Mouse (Mus musculus) ES-E14 (cell line): ENCODE measurements at regions not wholly inside any gene's neighbourhood (a gene's known extent, or its start where the extent isn't known, plus 50 kb on each side); places are given as distances from the start of the nearest gene placed in this dataset.

Experiments used
- DNase-seq: peaks from one replicate; pipeline ENCODE4 v3.0.0-alpha.2; 2013; ENCODE audit warnings: low read depth, low spot score
- H3K27ac ChIP-seq: 2 replicates; pipeline ENCODE4 v1.5.1; 2012; ENCODE audit warnings: low read depth, mild to moderate bottlenecking, low read length, moderate library complexity, mixed read lengths; ENCODE audit not compliant: poor library complexity, insufficient read depth, severe bottlenecking
- H3K36me3 ChIP-seq: 2 replicates; pipeline ENCODE4 v1.6.1; 2012; ENCODE audit warnings: mild to moderate bottlenecking, low read length, moderate library complexity, mixed read lengths; ENCODE audit not compliant: control insufficient read depth, poor library complexity, insufficient read depth, severe bottlenecking
- H3K4me1 ChIP-seq, 2 experiments: fragments of 150-350 bp in 1 of 2; sonication (generic) in 1 of 2; 2 replicates each; pipeline ENCODE4 v1.6.1; 2012; ENCODE audit warnings: low read length in 2 of 2, mild to moderate bottlenecking in 1 of 2, mixed read lengths in 1 of 2; ENCODE audit not compliant: control insufficient read depth in 2 of 2, insufficient read depth in 2 of 2, poor library complexity in 1 of 2
- H3K4me3 ChIP-seq, 2 experiments: fragments of 150-350 bp in 1 of 2; sonication (generic) in 1 of 2; 2 replicates each; pipeline ENCODE4 v1.5.1; 2012; ENCODE audit warnings: low read length in 2 of 2, low read depth in 1 of 2, mild to moderate bottlenecking in 1 of 2, mixed read lengths in 1 of 2; ENCODE audit not compliant: insufficient read depth in 1 of 2, poor library complexity in 1 of 2, severe bottlenecking in 1 of 2
- H3K9ac ChIP-seq: 2 replicates; pipeline ENCODE4 v1.6.1; 2012; ENCODE audit warnings: low read depth, mild to moderate bottlenecking, low read length, mixed read lengths; ENCODE audit not compliant: poor library complexity, insufficient read depth, severe bottlenecking
- H3K9me3 ChIP-seq: fragments of 150-350 bp; sonication (generic); 2 replicates; pipeline ENCODE4 v1.6.1; 2012; ENCODE audit warnings: low read depth, mild to moderate bottlenecking, low read length; ENCODE audit not compliant: control insufficient read depth, insufficient read depth
- CHD2 ChIP-seq: IDR thresholded peaks from 2 replicates; pipeline ENCODE4 v1.6.1; 2014; ENCODE audit warnings: mild to moderate bottlenecking, low read depth, low read length, inconsistent platforms
- HCFC1 ChIP-seq: IDR thresholded peaks from 2 replicates; pipeline ENCODE4 v1.6.1; 2012; ENCODE audit warnings: low read length, inconsistent platforms, borderline replicate concordance; ENCODE audit not compliant: insufficient read depth
- MAFK ChIP-seq: IDR thresholded peaks from 2 replicates; pipeline ENCODE4 v1.6.1; 2014; ENCODE audit warnings: mild to moderate bottlenecking, low read depth, low read length, inconsistent platforms; ENCODE audit not compliant: insufficient read depth
- ZC3H11A ChIP-seq: IDR thresholded peaks from 2 replicates; pipeline ENCODE4 v1.6.1; 2012; ENCODE audit warnings: low read depth, mild to moderate bottlenecking, inconsistent platforms, low read length, borderline replicate concordance
- ZNF384 ChIP-seq: IDR thresholded peaks from 2 replicates; pipeline ENCODE4 v1.6.1; 2012; ENCODE audit warnings: low read depth, low read length, inconsistent platforms
- in situ Hi-C, 2 experiments: fragments of 600-800 bp; cut with MboI; formaldehyde crosslinking; loops; one replicate each; pipeline ENCODE4 v1.15.1; 2025; ENCODE audit warnings: low sequenced_read_pairs in 2 of 2, inconsistent platforms in 1 of 2; ENCODE audit not compliant: unreplicated experiment in 2 of 2

DNA sequence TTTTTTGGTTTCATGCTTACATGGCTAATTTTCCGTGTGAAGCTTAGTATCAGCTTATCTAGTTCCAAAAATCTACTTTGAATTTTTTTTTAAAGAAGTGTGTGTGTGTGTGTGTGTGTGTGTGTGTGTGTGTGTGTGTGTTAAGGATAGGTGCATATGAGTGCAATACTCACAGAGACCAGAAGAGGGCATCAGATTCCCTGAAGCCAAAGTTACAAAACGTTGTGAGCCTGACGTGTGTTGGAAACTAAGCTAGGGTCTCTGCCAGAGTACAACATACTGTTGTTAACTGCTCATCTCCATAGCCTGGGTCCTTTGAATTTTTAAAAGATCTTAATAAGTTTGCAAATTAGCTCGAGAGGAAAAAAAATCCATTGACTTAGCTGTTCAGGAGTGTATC lies 133.5 kb upstream of the Pitx1 start:
- Histone ChIP-seq H3K36me3 (no peaks in the 10 kb centered on the region), H3K4me3 (no peak overlapping the region), H3K4me1 (no peaks in the 10 kb centered on the region), H3K27ac (no peak overlapping the region), H3K9me3 (no peaks in the 10 kb centered on the region), H3K9ac (no peak overlapping the region)
- no peak for TF ChIP-seq HCFC1
- DNase-seq, result no peak
- in situ Hi-C loops, result no loop called here

GRCm38 (mm10) chr13:55967151-55967550 lies 131.2 kb upstream of the Pitx1 start:
- in situ Hi-C loops, result no loop called here
- no peaks in the 10 kb centered on the region for H3K4me1 ChIP-seq
- no peak for TF ChIP-seq CHD2
- TF ChIP-seq ZC3H11A, result no peak
- TF ChIP-seq ZNF384, result no peak
- TF ChIP-seq HCFC1, result no peak
- no peak for TF ChIP-seq MAFK

DNA sequence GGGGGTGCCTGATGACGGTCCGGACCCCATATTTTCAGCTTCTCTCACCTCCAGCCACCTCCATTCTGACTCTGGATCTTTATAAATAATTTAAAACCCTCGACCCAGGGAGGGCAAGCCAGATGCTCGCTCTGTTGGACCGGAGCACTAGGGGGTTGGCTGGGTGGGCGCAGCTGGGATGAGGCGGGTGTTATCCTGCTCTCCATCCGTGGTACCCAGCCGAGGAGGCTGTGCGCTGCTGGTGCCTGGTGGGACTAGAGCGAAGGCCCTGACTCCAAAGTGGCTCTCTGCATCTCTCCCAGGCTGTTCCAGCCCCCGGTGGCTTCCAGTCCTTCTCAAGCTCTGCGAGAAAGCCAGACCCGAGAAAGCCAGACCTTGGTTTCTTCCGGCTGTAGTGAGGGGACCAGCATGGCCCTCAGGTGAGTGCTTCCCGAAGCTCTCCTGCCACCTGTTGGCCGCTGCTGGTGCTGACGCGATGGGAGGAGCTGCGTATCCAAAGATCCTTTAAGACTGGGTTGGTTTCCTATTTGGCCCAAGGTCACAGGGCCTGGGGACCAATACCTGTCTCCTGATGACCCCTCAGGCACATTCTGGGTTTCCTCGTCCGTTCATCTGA lies 127.1 kb upstream of the Pitx1 start:
- H3K4me1 ChIP-seq, result no peaks in the 10 kb centered on the region
- TF ChIP-seq HCFC1 (no peak), ZC3H11A (peak; percentile 61; the same call in 1 of the 2 replicates)
- peak; percentile 67 for DNase-seq
- H3K36me3 ChIP-seq, result no peaks in the 10 kb centered on the region
- H3K9ac ChIP-seq, result peak overlapping the region; percentile 45
- peak overlapping the region; percentile 49 to 70 for H3K4me3 ChIP-seq
- no peaks in the 10 kb centered on the region for H3K9me3 ChIP-seq
- no peak overlapping the region for H3K27ac ChIP-seq
- in situ Hi-C loops, result no loop called here

More at GRCm38 (mm10) chr13:55967151-55967550, 131.2 kb upstream of the Pitx1 start:
- no peak overlapping the region for H3K4me3 ChIP-seq
- no peak overlapping the region for H3K27ac ChIP-seq
- H3K36me3 ChIP-seq, result no peaks in the 10 kb centered on the region
- no peak overlapping the region for H3K9ac ChIP-seq
- DNase-seq, result no peak
- H3K9me3 ChIP-seq, result no peaks in the 10 kb centered on the region

DNA sequence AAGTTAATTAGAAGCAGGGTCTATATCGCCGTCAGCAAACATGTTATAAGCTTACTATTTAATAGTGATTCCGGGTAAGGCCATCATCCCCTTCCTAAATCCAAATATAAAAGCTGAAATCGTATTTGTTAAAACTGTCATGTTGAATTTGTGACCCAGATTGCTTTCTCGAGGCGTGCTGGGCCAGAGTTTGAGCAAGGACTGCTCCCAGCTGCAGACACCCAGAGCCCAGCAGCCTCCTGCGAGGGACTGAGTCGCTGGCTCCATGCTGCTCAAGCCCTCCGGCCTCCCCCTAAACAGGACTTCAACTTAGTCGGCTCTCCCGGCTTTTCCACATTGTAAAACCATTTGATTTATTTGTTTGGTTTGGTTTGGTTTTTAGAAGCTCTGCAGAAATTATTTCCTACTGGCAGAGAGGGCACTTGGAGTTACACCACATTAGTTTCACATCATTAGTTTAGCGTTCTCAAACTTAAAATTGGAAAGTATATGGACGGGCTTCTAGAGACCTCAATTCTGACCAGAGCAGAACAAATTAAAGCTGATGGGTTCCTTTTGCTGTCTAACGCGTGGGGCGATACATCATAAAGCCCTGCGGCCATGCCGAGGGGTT lies 126.4 kb upstream of the Pitx1 start:
- Histone ChIP-seq H3K4me1 (no peaks in the 10 kb centered on the region), H3K9ac (no peak overlapping the region)
- DNase-seq, result no peak

DNA sequence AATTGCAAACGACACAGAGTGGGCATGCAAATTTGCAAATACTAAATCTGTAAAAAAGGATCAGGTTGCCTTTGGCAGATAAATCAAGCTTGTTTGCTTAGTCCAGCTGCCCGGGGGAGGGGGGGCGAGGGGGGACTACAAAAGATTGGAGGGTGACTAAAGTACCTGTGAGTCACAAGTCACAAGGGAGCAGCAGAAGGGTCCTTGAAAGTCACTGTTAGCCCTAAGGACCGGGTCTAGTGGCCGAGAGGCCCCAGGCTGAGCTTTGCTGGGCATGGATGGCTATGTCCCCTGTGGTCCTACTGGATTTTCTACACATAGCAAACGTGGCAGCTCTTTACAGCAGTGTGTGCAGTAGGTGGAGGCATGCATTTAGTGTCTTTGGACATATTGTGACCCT lies 118.4 kb upstream of the Pitx1 start:
- H3K9ac ChIP-seq, result no peak overlapping the region
- no peak overlapping the region for H3K4me3 ChIP-seq
- H3K9me3 ChIP-seq, result no peaks in the 10 kb centered on the region
- H3K36me3 ChIP-seq, result no peaks in the 10 kb centered on the region
- H3K27ac ChIP-seq, result no peak overlapping the region
- in situ Hi-C loops, result no loop called here
- H3K4me1 ChIP-seq, result no peaks in the 10 kb centered on the region
- DNase-seq, result no peak
- TF ChIP-seq HCFC1 (no peak), ZC3H11A (no peak), MAFK (no peak), CHD2 (no peak), ZNF384 (no peak)

More for the DNA sequence above, 126.4 kb upstream of the Pitx1 start:
- in situ Hi-C loops, result no loop called here
- no peak overlapping the region for H3K27ac ChIP-seq
- H3K9me3 ChIP-seq, result no peaks in the 10 kb centered on the region
- no peak for TF ChIP-seq HCFC1
- TF ChIP-seq CHD2, result no peak
- no peak for TF ChIP-seq MAFK
- no peak for TF ChIP-seq ZC3H11A
- no peak for TF ChIP-seq ZNF384
- no peak overlapping the region; a peak in 1 of 4 replicates for H3K4me3 ChIP-seq
- H3K36me3 ChIP-seq, result no peaks in the 10 kb centered on the region
